Mouse (Mus musculus): Measurements from ENCODE around the gene Phlda2.

Gene Phlda2

GRCm38 (mm10) chr7:143503926-143504325 lies 976 bp upstream of the Phlda2 start:
- DNase-seq (ENCODE audit: low read depth, low spot score) = no peak

- peak; percentile 39 for DNase-seq (ENCODE audit: low read depth, low spot score)
Observed at GRCm38 (mm10) chr7:143501643-143502417, 1.1 kb downstream of the Phlda2 start.

GRCm38 (mm10) chr7:143500912-143501311 lies 2.0 kb downstream of the Phlda2 start:
- DNase-seq (ENCODE audit: low read depth, low spot score) = no peak

- DNase-seq (ENCODE audit: low read depth, low spot score) = peak; percentile 77
Observed at GRCm38 (mm10) chr7:143498584-143498983, 4.4 kb downstream of the Phlda2 start.

GRCm38 (mm10) chr7:143495104-143495961 lies 7.6 kb downstream of the Phlda2 start:
- no peak for DNase-seq (ENCODE audit: low read depth, low spot score)

GRCm38 (mm10) chr7:143493616-143494126 lies 9.3 kb downstream of the Phlda2 start:
- no peak for DNase-seq (ENCODE audit: low read depth, low spot score)

- DNase-seq (ENCODE audit: low read depth, low spot score) = no peak
Observed at GRCm38 (mm10) chr7:143489735-143490134, 13.2 kb downstream of the Phlda2 start.

- DNase-seq (ENCODE audit: low read depth, low spot score) = peak; percentile 53
Observed at GRCm38 (mm10) chr7:143482541-143482940, 20.4 kb downstream of the Phlda2 start.

GRCm38 (mm10) chr7:143481806-143482387 lies 21.1 kb downstream of the Phlda2 start:
- DNase-seq (ENCODE audit: low read depth, low spot score) = no peak

GRCm38 (mm10) chr7:143480498-143480897 lies 22.5 kb downstream of the Phlda2 start:
- peak; percentile 70 for DNase-seq (ENCODE audit: low read depth, low spot score)

- DNase-seq (ENCODE audit: low read depth, low spot score) = no peak
Observed at GRCm38 (mm10) chr7:143477800-143478199, 25.1 kb downstream of the Phlda2 start.

- peak; percentile 69 for DNase-seq (ENCODE audit: low read depth, low spot score)
Observed at GRCm38 (mm10) chr7:143476702-143477335, 26.1 kb downstream of the Phlda2 start.

- DNase-seq (ENCODE audit: low read depth, low spot score) = no peak
Observed at GRCm38 (mm10) chr7:143475876-143476275, 27.1 kb downstream of the Phlda2 start.

- DNase-seq (ENCODE audit: low read depth, low spot score) = peak; percentile 69
Observed at GRCm38 (mm10) chr7:143474811-143475210, 28.1 kb downstream of the Phlda2 start.

GRCm38 (mm10) chr7:143473347-143474101 lies 29.4 kb downstream of the Phlda2 start, which contains the start of gene Slc22a18:
TSS of gene Slc22a18 (plus strand) at chr7:143473736.
- peak; percentile 58 for DNase-seq (ENCODE audit: low read depth, low spot score)

GRCm38 (mm10) chr7:143469946-143470345 lies 33.0 kb downstream of the Phlda2 start:
- peak; percentile 80 for DNase-seq (ENCODE audit: low read depth, low spot score)

GRCm38 (mm10) chr7:143467714-143468113 lies 35.2 kb downstream of the Phlda2 start:
- DNase-seq (ENCODE audit: low read depth, low spot score) = peak; percentile 49

- DNase-seq (ENCODE audit: low read depth, low spot score) = peak; percentile 75
Observed at GRCm38 (mm10) chr7:143466099-143466677, 36.8 kb downstream of the Phlda2 start.

GRCm38 (mm10) chr7:143464811-143465560 lies 38.0 kb downstream of the Phlda2 start:
- peak; percentile 38 for DNase-seq (ENCODE audit: low read depth, low spot score)
